8 mouse cellular contexts compared by ENCODE assay signal in genomic region chr19:10740641-10741440, GRCm38 (mm10). TPM values are rescaled to one million over a fixed set of nuclear protein-coding genes. Genes with fewer than 3 reads are reported as not detected.
DNase-seq lines count a peak whose midpoint lies in the region; ATAC-seq and TF ChIP-seq lines count a peak whose summit lies in the region.
"Had no signal": no experiment of that assay in that cellular context is flagged by ENCODE, and none has a peak within 500 bp of the region (broad histone marks: within the 10 kb centered on the region; RNA-seq: fewer than 3 reads in every experiment).

No protein-coding gene starts in this region.

- no peak overlapping the region for H3K9ac ChIP-seq in embryonic facial prominence, embryonic 14.5 days (ENCODE audit: low read depth, low read length)
- H3K9ac ChIP-seq in lung, embryonic 16.5 days (ENCODE audit: low read length) = no peak overlapping the region
- H3K9ac ChIP-seq in forebrain, postnatal 0 days = no peak overlapping the region
- H3K9ac ChIP-seq in forebrain, embryonic 16.5 days (replicated peaks; ENCODE audit: low read depth, low read length) = no peak overlapping the region

- peak; percentile 56 to 77 for DNase-seq in spleen, adult 2 months (ENCODE audit: low read depth in 1 of 2, low spot score in 2 of 2)
- DNase-seq in spleen, postnatal 14 days (ENCODE audit: low spot score in 2 of 2) = no peak
- no peak for DNase-seq in embryonic facial prominence, embryonic 14.5 days (ENCODE audit: low spot score)
- peak; percentile 77 for DNase-seq in thymus, postnatal 4 days
- no peak for DNase-seq in forebrain, postnatal 0 days

- TF ChIP-seq POLR2A in spleen, adult 2 months (IDR thresholded peaks at IDR 0.05; ENCODE audit: low read depth, low read length) = no peak

- H3K4me1 ChIP-seq in spleen, adult 2 months (ENCODE audit: control insufficient read depth, insufficient read depth, insufficient read length) = peaks cover 28% of the 10 kb centered on the region; the same call in 1 of the 2 replicates
- no peaks in the 10 kb centered on the region for H3K4me1 ChIP-seq in embryonic facial prominence, embryonic 14.5 days (ENCODE audit: control insufficient read depth, insufficient read depth, low read length)
- peaks cover 6% of the 10 kb centered on the region for H3K4me1 ChIP-seq in lung, embryonic 16.5 days (replicated peaks; ENCODE audit: control insufficient read depth, insufficient read depth, low read length)
- H3K4me1 ChIP-seq in forebrain, postnatal 0 days (ENCODE audit: insufficient read depth) = no peaks in the 10 kb centered on the region
- no peaks in the 10 kb centered on the region for H3K4me1 ChIP-seq in forebrain, embryonic 16.5 days (replicated peaks; ENCODE audit: control insufficient read depth, insufficient read depth, low read length)

- no peak overlapping the region for H3K4me2 ChIP-seq in embryonic facial prominence, embryonic 14.5 days (ENCODE audit: low read depth, low read length)
- 0 out of 2 replicates have a peak overlapping the region, but pooled peaks have one; percentile 9 for H3K4me2 ChIP-seq in lung, embryonic 16.5 days (ENCODE audit: low read depth, low read length)
- H3K4me2 ChIP-seq in forebrain, postnatal 0 days (ENCODE audit: low read depth) = no peak overlapping the region
- H3K4me2 ChIP-seq in forebrain, embryonic 16.5 days (ENCODE audit: low read length) = no peak overlapping the region
- H3K4me2 ChIP-seq: midbrain, embryonic 11.5 days had no signal

- no peak for TF ChIP-seq CTCF in spleen, adult 2 months (IDR thresholded peaks at IDR 0.05; ENCODE audit: extremely low read depth, insufficient read depth, insufficient read length, insufficient replicate concordance)
- no peak for TF ChIP-seq CTCF in forebrain, postnatal 0 days (IDR thresholded peaks at IDR 0.05; ENCODE audit: low read depth)

- no peak overlapping the region for H3K4me3 ChIP-seq in spleen, adult 2 months (ENCODE audit: extremely low read depth, insufficient read depth, insufficient read length)
- H3K4me3 ChIP-seq in embryonic facial prominence, embryonic 14.5 days (ENCODE audit: low read depth, low read length) = no peak overlapping the region
- H3K4me3 ChIP-seq in lung, embryonic 16.5 days (ENCODE audit: low read length) = no peak overlapping the region
- no peak overlapping the region for H3K4me3 ChIP-seq in forebrain, postnatal 0 days (ENCODE audit: low read depth, low read length)
- H3K4me3 ChIP-seq in forebrain, embryonic 16.5 days (replicated peaks; ENCODE audit: low read length) = no peak overlapping the region

- peak overlapping the region; percentile 79 for H3K27ac ChIP-seq in spleen, adult 2 months (ENCODE audit: insufficient read depth, low read length)
- H3K27ac ChIP-seq in embryonic facial prominence, embryonic 14.5 days (replicated peaks; ENCODE audit: low read depth, low read length) = no peak overlapping the region
- no peak overlapping the region for H3K27ac ChIP-seq in lung, embryonic 16.5 days (ENCODE audit: low read length)
- H3K27ac ChIP-seq in forebrain, postnatal 0 days (ENCODE audit: low read depth, low read length) = no peak overlapping the region
- no peak overlapping the region for H3K27ac ChIP-seq in forebrain, embryonic 16.5 days (ENCODE audit: low read length)

- H3K27me3 ChIP-seq in spleen, adult 2 months (ENCODE audit: control insufficient read depth, insufficient read depth, low read length) = no peaks in the 10 kb centered on the region
- no peaks in the 10 kb centered on the region for H3K27me3 ChIP-seq in embryonic facial prominence, embryonic 14.5 days (replicated peaks; ENCODE audit: control insufficient read depth, insufficient read depth, low read length)
- H3K27me3 ChIP-seq in lung, embryonic 16.5 days (ENCODE audit: control insufficient read depth, insufficient read depth, low read depth, low read length) = no peaks in the 10 kb centered on the region
- no peaks in the 10 kb centered on the region for H3K27me3 ChIP-seq in forebrain, postnatal 0 days (ENCODE audit: insufficient read depth, low read length)
- H3K27me3 ChIP-seq in forebrain, embryonic 16.5 days (replicated peaks; ENCODE audit: control insufficient read depth, insufficient read depth, low read length) = no peaks in the 10 kb centered on the region

- 0 out of 2 replicates have a peak, but pooled peaks have one; percentile 30 for ATAC-seq in embryonic facial prominence, embryonic 14.5 days (ENCODE audit: low read depth)
- ATAC-seq in lung, embryonic 16.5 days (ENCODE audit: low read depth) = peak; percentile 77
- no peak for ATAC-seq in forebrain, postnatal 0 days
- no peak for ATAC-seq in forebrain, embryonic 16.5 days

- H3K36me3 ChIP-seq in spleen, adult 2 months (ENCODE audit: control insufficient read depth, insufficient read depth, low read length) = no peaks in the 10 kb centered on the region
- H3K36me3 ChIP-seq in embryonic facial prominence, embryonic 14.5 days (ENCODE audit: control insufficient read depth, insufficient read depth, low read length) = no peaks in the 10 kb centered on the region
- no peaks in the 10 kb centered on the region for H3K36me3 ChIP-seq in lung, embryonic 16.5 days (ENCODE audit: control insufficient read depth, insufficient read depth, low read length)
- no peaks in the 10 kb centered on the region for H3K36me3 ChIP-seq in forebrain, postnatal 0 days (ENCODE audit: insufficient read depth)
- H3K36me3 ChIP-seq in forebrain, embryonic 16.5 days (ENCODE audit: control insufficient read depth, insufficient read depth) = no peaks in the 10 kb centered on the region

- H3K9me3 ChIP-seq in embryonic facial prominence, embryonic 14.5 days (ENCODE audit: control insufficient read depth, low read length) = no peaks in the 10 kb centered on the region
- H3K9me3 ChIP-seq in lung, embryonic 16.5 days (ENCODE audit: control insufficient read depth, low read length) = no peaks in the 10 kb centered on the region
- H3K9me3 ChIP-seq in forebrain, postnatal 0 days (ENCODE audit: low read length) = no peaks in the 10 kb centered on the region
- no peaks in the 10 kb centered on the region for H3K9me3 ChIP-seq in forebrain, embryonic 16.5 days (ENCODE audit: control insufficient read depth, low read length)

- 21% methylated on average over 11 of the region's 11 CpGs for WGBS in spleen, adult 2 months
- 35% methylated on average over 11 of the region's 11 CpGs for WGBS in embryonic facial prominence, embryonic 14.5 days
- 27% methylated on average over 11 of the region's 11 CpGs for WGBS in lung, embryonic 16.5 days
- 53% methylated on average over 11 of the region's 11 CpGs for WGBS in forebrain, postnatal 0 days
- 53% methylated on average over 11 of the region's 11 CpGs for WGBS in forebrain, embryonic 16.5 days

RNA-seq across cellular contexts. Expression of gene Cd5, which starts 2.0 kb away (rescaled TPM):
- 35.2 and 41.1 TPM in 2 replicates for polyA plus RNA-seq in spleen, adult 2 months (2012; rRNA removed)
- 0.58 and 0.78 TPM in 2 replicates for polyA plus RNA-seq in embryonic facial prominence, embryonic 14.5 days (2014; fragmentation: Nextera tagmentation; extraction: Ambion mirVana)
- 0.87 and 1.1 TPM in 2 replicates for polyA plus RNA-seq in lung, embryonic 16.5 days (2015; fragmentation: Nextera tagmentation; extraction: Ambion mirVana)
- total RNA-seq in forebrain, postnatal 0 days (2014; rRNA removed) = 0.10 TPM in 1 of 2 replicates, not detected in the other
- polyA plus RNA-seq in forebrain, postnatal 0 days (2015; fragmentation: Nextera tagmentation; extraction: Ambion mirVana) = 0.24 and 0.52 TPM in 2 replicates
- polyA plus RNA-seq in forebrain, embryonic 16.5 days (2015; fragmentation: Nextera tagmentation; extraction: Ambion mirVana) = 0.06 and 0.10 TPM in 2 replicates

RNA-seq across cellular contexts. Expression of gene Vps37c, which starts 52.3 kb away (rescaled TPM):
- polyA plus RNA-seq in spleen, adult 2 months (2012; rRNA removed) = 19.7 and 22.0 TPM in 2 replicates
- 34.8 and 35.9 TPM in 2 replicates for polyA plus RNA-seq in embryonic facial prominence, embryonic 14.5 days (2014; fragmentation: Nextera tagmentation; extraction: Ambion mirVana)
- polyA plus RNA-seq in lung, embryonic 16.5 days (2015; fragmentation: Nextera tagmentation; extraction: Ambion mirVana) = 29.9 and 36.2 TPM in 2 replicates
- 27.9 and 29.0 TPM in 2 replicates for total RNA-seq in forebrain, postnatal 0 days (2014; rRNA removed)
- 34.5 TPM in 2 replicates for polyA plus RNA-seq in forebrain, postnatal 0 days (2015; fragmentation: Nextera tagmentation; extraction: Ambion mirVana)
- 38.3 and 40.5 TPM in 2 replicates for polyA plus RNA-seq in forebrain, embryonic 16.5 days (2015; fragmentation: Nextera tagmentation; extraction: Ambion mirVana)

Comparison
In these comparisons a context has a peak if more than half of its experiments do, and no peak if none do; other contexts are left out.
1. DNase-seq: peak in spleen, adult 2 months (2 of 2) and thymus, postnatal 4 days (single experiment); none in spleen, postnatal 14 days (0 of 2), embryonic facial prominence, embryonic 14.5 days (single experiment) and forebrain, postnatal 0 days (single experiment).
2. ATAC-seq: peak in embryonic facial prominence, embryonic 14.5 days (single experiment) and lung, embryonic 16.5 days (single experiment); none in forebrain, postnatal 0 days (single experiment) and forebrain, embryonic 16.5 days (single experiment).
3. RNA of gene Cd5, which starts 2.0 kb away (polyA plus RNA-seq): 35.2 to 41.1 TPM in spleen, adult 2 months; 0.87 to 1.1 TPM in lung, embryonic 16.5 days, 0.58 to 0.78 TPM in embryonic facial prominence, embryonic 14.5 days, 0.24 to 0.52 TPM in forebrain, postnatal 0 days and 0.06 to 0.10 TPM in forebrain, embryonic 16.5 days; every median in the first group is over 10 times any median in the second.